Mouse (Mus musculus): ENCODE measurements around the gene Nlrc5. TPM values are rescaled to one million over a fixed set of nuclear protein-coding genes. Genes with fewer than 3 reads are reported as not detected.

Gene Nlrc5
- polyA plus RNA-seq, 1 experiment from 2014 or later = 0.12 TPM

Small RNAs within 50 kb of the gene (microRNA-seq; reads per million reads assigned to microRNA genes)
- gene Mir7072 = not detected

Other genes starting within 250 kb of the Nlrc5 start
- 74.6 and 77.0 TPM in 2 replicates for gene Nup93, start 219.8 kb upstream of the Nlrc5 start, polyA plus RNA-seq (2016; fragmentation: Nextera tagmentation; extraction: Ambion mirVana)
- not detected in 2 replicates for gene Slc12a3, start 105.2 kb upstream of the Nlrc5 start, polyA plus RNA-seq (2016; fragmentation: Nextera tagmentation; extraction: Ambion mirVana)
- 76.5 and 84.4 TPM in 2 replicates for gene Herpud1, start 47.9 kb upstream of the Nlrc5 start, polyA plus RNA-seq (2016; fragmentation: Nextera tagmentation; extraction: Ambion mirVana)
- 3.3 and 3.9 TPM in 2 replicates for gene Cpne2, start 98.6 kb downstream of the Nlrc5 start, polyA plus RNA-seq (2016; fragmentation: Nextera tagmentation; extraction: Ambion mirVana)
- 24.7 and 24.8 TPM in 2 replicates for gene Rspry1, start 167.6 kb downstream of the Nlrc5 start, polyA plus RNA-seq (2016; fragmentation: Nextera tagmentation; extraction: Ambion mirVana)
- 45.9 and 49.2 TPM in 2 replicates for gene Fam192a, start 167.6 kb downstream of the Nlrc5 start, polyA plus RNA-seq (2016; fragmentation: Nextera tagmentation; extraction: Ambion mirVana)
- gene Arl2bp, start 232.2 kb downstream of the Nlrc5 start, polyA plus RNA-seq (2016; fragmentation: Nextera tagmentation; extraction: Ambion mirVana) = 42.3 and 44.9 TPM in 2 replicates

Data from liver, embryonic 12.5 days (tissue).